Mouse (Mus musculus): ENCODE data around the gene Myo1e. TPM values are rescaled to one million over a fixed set of nuclear protein-coding genes. Genes with fewer than 3 reads are reported as not detected.

Myo1e gene
- polyA plus RNA-seq, 1 experiment = 9.4 TPM

GRCm38 (mm10) chr9:70219295-70219931 is 12.3 kb downstream of the Myo1e start:
- H3K27ac ChIP-seq (ENCODE audit: insufficient read depth, low read length) = no peak overlapping the region
- H3K4me1 ChIP-seq (ENCODE audit: control insufficient read depth, insufficient read depth, low read length) = no peaks in the 10 kb centered on the region
- TF ChIP-seq POLR2A (IDR thresholded peaks at IDR 0.05; ENCODE audit: extremely low read depth, insufficient read depth, low read length) (no peak), CTCF (IDR thresholded peaks at IDR 0.05; ENCODE audit: extremely low read depth, insufficient read depth, low read length) (no peak)
- H3K4me3 ChIP-seq (ENCODE audit: insufficient read depth, low read length) = no peak overlapping the region

GRCm38 (mm10) chr9:70220461-70221170 is 13.5 kb downstream of the Myo1e start:
- Histone ChIP-seq H3K4me3 (ENCODE audit: insufficient read depth, low read length) (no peak overlapping the region), H3K4me1 (ENCODE audit: control insufficient read depth, insufficient read depth, low read length) (no peaks in the 10 kb centered on the region), H3K27ac (ENCODE audit: insufficient read depth, low read length) (no peak overlapping the region)
- no peak for TF ChIP-seq POLR2A (IDR thresholded peaks at IDR 0.05; ENCODE audit: extremely low read depth, insufficient read depth, low read length)
- TF ChIP-seq CTCF (IDR thresholded peaks at IDR 0.05; ENCODE audit: extremely low read depth, insufficient read depth, low read length) = no peak

GRCm38 (mm10) chr9:70223142-70223541 is 16.0 kb downstream of the Myo1e start:
- TF ChIP-seq CTCF (IDR thresholded peaks at IDR 0.05; ENCODE audit: extremely low read depth, insufficient read depth, low read length) (no peak), POLR2A (IDR thresholded peaks at IDR 0.05; ENCODE audit: extremely low read depth, insufficient read depth, low read length) (no peak)
- Histone ChIP-seq H3K27ac (ENCODE audit: insufficient read depth, low read length) (no peak overlapping the region), H3K4me1 (ENCODE audit: control insufficient read depth, insufficient read depth, low read length) (no peaks in the 10 kb centered on the region), H3K4me3 (ENCODE audit: insufficient read depth, low read length) (no peak overlapping the region)

- no peak overlapping the region for H3K4me3 ChIP-seq (ENCODE audit: insufficient read depth, low read length)
- TF ChIP-seq CTCF (IDR thresholded peaks at IDR 0.05; ENCODE audit: extremely low read depth, insufficient read depth, low read length) (no peak), POLR2A (IDR thresholded peaks at IDR 0.05; ENCODE audit: extremely low read depth, insufficient read depth, low read length) (no peak)
- peak overlapping the region; percentile 62; the same call in 1 of the 2 replicates for H3K27ac ChIP-seq (ENCODE audit: insufficient read depth, low read length)
- H3K4me1 ChIP-seq (ENCODE audit: control insufficient read depth, insufficient read depth, low read length) = no peaks in the 10 kb centered on the region
Observed at GRCm38 (mm10) chr9:70224046-70224445, 16.9 kb downstream of the Myo1e start.

- H3K4me3 ChIP-seq (ENCODE audit: insufficient read depth, low read length) = no peak overlapping the region
- TF ChIP-seq POLR2A (IDR thresholded peaks at IDR 0.05; ENCODE audit: extremely low read depth, insufficient read depth, low read length) (no peak), CTCF (IDR thresholded peaks at IDR 0.05; ENCODE audit: extremely low read depth, insufficient read depth, low read length) (no peak)
- H3K27ac ChIP-seq (ENCODE audit: insufficient read depth, low read length) = no peak overlapping the region
- no peaks in the 10 kb centered on the region for H3K4me1 ChIP-seq (ENCODE audit: control insufficient read depth, insufficient read depth, low read length)
Observed at GRCm38 (mm10) chr9:70226359-70226758, 19.2 kb downstream of the Myo1e start.

GRCm38 (mm10) chr9:70229823-70230222 is 22.7 kb downstream of the Myo1e start:
- Histone ChIP-seq H3K4me3 (ENCODE audit: insufficient read depth, low read length) (no peak overlapping the region), H3K4me1 (ENCODE audit: control insufficient read depth, insufficient read depth, low read length) (peaks cover 2% of the 10 kb centered on the region; the same call in 1 of the 2 replicates), H3K27ac (ENCODE audit: insufficient read depth, low read length) (no peak overlapping the region)
- no peak for TF ChIP-seq POLR2A (IDR thresholded peaks at IDR 0.05; ENCODE audit: extremely low read depth, insufficient read depth, low read length)
- no peak for TF ChIP-seq CTCF (IDR thresholded peaks at IDR 0.05; ENCODE audit: extremely low read depth, insufficient read depth, low read length)

GRCm38 (mm10) chr9:70232044-70233010 is 25.2 kb downstream of the Myo1e start:
- Histone ChIP-seq H3K4me3 (ENCODE audit: insufficient read depth, low read length) (no peak overlapping the region), H3K4me1 (ENCODE audit: control insufficient read depth, insufficient read depth, low read length) (peaks cover 2% of the 10 kb centered on the region; the same call in 1 of the 2 replicates), H3K27ac (ENCODE audit: insufficient read depth, low read length) (no peak overlapping the region)
- TF ChIP-seq POLR2A (IDR thresholded peaks at IDR 0.05; ENCODE audit: extremely low read depth, insufficient read depth, low read length) = no peak
- no peak for TF ChIP-seq CTCF (IDR thresholded peaks at IDR 0.05; ENCODE audit: extremely low read depth, insufficient read depth, low read length)

GRCm38 (mm10) chr9:70237136-70237535 is 30.0 kb downstream of the Myo1e start:
- Histone ChIP-seq H3K27ac (ENCODE audit: insufficient read depth, low read length) (no peak overlapping the region), H3K4me1 (ENCODE audit: control insufficient read depth, insufficient read depth, low read length) (peaks cover under 1% of the 10 kb centered on the region; the same call in 1 of the 2 replicates), H3K4me3 (ENCODE audit: insufficient read depth, low read length) (no peak overlapping the region)
- TF ChIP-seq POLR2A (IDR thresholded peaks at IDR 0.05; ENCODE audit: extremely low read depth, insufficient read depth, low read length) (no peak), CTCF (IDR thresholded peaks at IDR 0.05; ENCODE audit: extremely low read depth, insufficient read depth, low read length) (no peak)

GRCm38 (mm10) chr9:70237561-70237960 is 30.4 kb downstream of the Myo1e start:
- TF ChIP-seq CTCF (IDR thresholded peaks at IDR 0.05; ENCODE audit: extremely low read depth, insufficient read depth, low read length) (no peak), POLR2A (IDR thresholded peaks at IDR 0.05; ENCODE audit: extremely low read depth, insufficient read depth, low read length) (no peak)
- Histone ChIP-seq H3K4me3 (ENCODE audit: insufficient read depth, low read length) (no peak overlapping the region), H3K27ac (ENCODE audit: insufficient read depth, low read length) (no peak overlapping the region)

More at GRCm38 (mm10) chr9:70237561-70237960, 30.4 kb downstream of the Myo1e start:
- no peaks in the 10 kb centered on the region for H3K4me1 ChIP-seq (ENCODE audit: control insufficient read depth, insufficient read depth, low read length)
